ENCODE assay signal across 27 mouse cellular contexts in the genomic region with DNA sequence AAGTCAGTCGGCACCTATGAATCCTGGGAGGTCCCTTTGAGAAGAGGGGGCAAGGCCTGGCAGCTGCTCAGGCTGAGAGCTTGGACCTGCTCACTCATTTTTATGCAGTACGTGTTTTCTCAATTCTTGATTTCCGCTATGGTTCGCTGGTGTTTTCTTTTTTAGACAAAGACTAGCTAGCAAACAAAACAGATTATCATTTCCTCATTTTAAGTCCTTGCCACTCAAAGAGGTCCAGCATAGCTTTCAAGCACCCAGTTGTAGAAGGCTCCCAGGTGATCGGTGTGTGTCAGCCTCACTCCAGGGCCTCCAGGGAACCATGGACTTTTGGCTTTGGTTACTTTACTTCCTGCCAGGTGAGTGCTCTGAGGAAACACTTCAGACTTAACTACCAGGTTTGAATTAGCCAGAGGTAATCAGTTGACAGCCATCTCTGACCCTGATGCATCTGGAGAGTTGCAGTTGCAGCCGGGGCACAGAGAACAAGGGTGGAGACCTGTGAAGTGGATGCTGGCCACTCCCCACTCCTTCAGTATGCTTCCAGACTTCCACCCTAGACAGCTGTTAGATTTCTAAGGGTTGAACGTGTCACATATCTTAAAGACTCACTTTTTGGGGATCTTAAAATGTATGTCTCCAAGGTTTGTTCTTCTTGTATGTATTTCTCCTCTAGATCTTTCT. TPM values are rescaled to one million over a fixed set of nuclear protein-coding genes. Genes with fewer than 3 reads are reported as not detected.
DNase-seq lines count a peak whose midpoint lies in the region; ATAC-seq lines count a peak whose summit lies in the region.
"Had no signal": no experiment of that assay in that cellular context is flagged by ENCODE, and none has a peak within 500 bp of the region (broad histone marks: within the 10 kb centered on the region; RNA-seq: fewer than 3 reads in every experiment).

Gene Fcmr (plus strand): TSS at position 129 of the 681 bp plus-strand sequence.

- ATAC-seq in intestine, embryonic 15.5 days: peak; percentile 60; the same call in 1 of the 2 replicates
- no peak for ATAC-seq in monocyte, adult 5-6 weeks (replicated peaks; ENCODE audit: insufficient number of reproducible peaks, low FRiP score, low TSS enrichment, poor library complexity, severe bottlenecking)
- ATAC-seq in liver, embryonic 12.5 days: no peak

- no peaks in the 10 kb centered on the region for H3K4me1 ChIP-seq in intestine, embryonic 15.5 days (replicated peaks)
- no peaks in the 10 kb centered on the region for H3K4me1 ChIP-seq in liver, embryonic 12.5 days
- H3K4me1 ChIP-seq: embryonic facial prominence, embryonic 13.5 days; forebrain, embryonic 12.5 days; heart, embryonic 15.5 days; lung, embryonic 15.5 days; neural tube, embryonic 15.5 days had no signal

- no peak within 1 kb of the TSS for H3K4me3 ChIP-seq in intestine, embryonic 15.5 days (replicated peaks)
- H3K4me3 ChIP-seq in liver, embryonic 12.5 days: no peak within 1 kb of the TSS
- H3K4me3 ChIP-seq: embryonic facial prominence, embryonic 13.5 days; erythroblast, embryonic 14.5 days; forebrain, embryonic 12.5 days; gastrocnemius, adult 2 months; heart, embryonic 15.5 days; lung, embryonic 15.5 days; neural tube, embryonic 15.5 days had no signal

- no peaks in the 10 kb centered on the region for H3K27me3 ChIP-seq in intestine, embryonic 15.5 days (replicated peaks)
- H3K27me3 ChIP-seq in liver, embryonic 12.5 days (replicated peaks): no peaks in the 10 kb centered on the region
- H3K27me3 ChIP-seq: embryonic facial prominence, embryonic 13.5 days; forebrain, embryonic 12.5 days; heart, embryonic 15.5 days; lung, embryonic 15.5 days; neural tube, embryonic 15.5 days had no signal

- no peaks in the 10 kb centered on the region for H3K36me3 ChIP-seq in intestine, embryonic 15.5 days
- H3K36me3 ChIP-seq in liver, embryonic 12.5 days: no peaks in the 10 kb centered on the region
- H3K36me3 ChIP-seq: embryonic facial prominence, embryonic 13.5 days; forebrain, embryonic 12.5 days; heart, embryonic 15.5 days; lung, embryonic 15.5 days; neural tube, embryonic 15.5 days had no signal

- WGBS in intestine, embryonic 15.5 days: 77% methylated on average over 7 of the region's 7 CpGs
- 62% methylated on average over 7 of the region's 7 CpGs for WGBS in liver, embryonic 12.5 days (ENCODE audit: insufficient replicate concordance)

- no peaks in the 10 kb centered on the region for H3K9me3 ChIP-seq in intestine, embryonic 15.5 days
- H3K9me3 ChIP-seq in liver, embryonic 12.5 days (replicated peaks): no peaks in the 10 kb centered on the region
- H3K9me3 ChIP-seq: embryonic facial prominence, embryonic 13.5 days; forebrain, embryonic 12.5 days; heart, embryonic 15.5 days; lung, embryonic 15.5 days; neural tube, embryonic 15.5 days had no signal

- H3K4me2 ChIP-seq in intestine, embryonic 15.5 days (replicated peaks): no peak within 1 kb of the TSS
- H3K4me2 ChIP-seq in liver, embryonic 12.5 days: no peak within 1 kb of the TSS
- H3K4me2 ChIP-seq: embryonic facial prominence, embryonic 13.5 days; forebrain, embryonic 12.5 days; heart, embryonic 15.5 days; hindbrain, embryonic 14.5 days; liver, embryonic 11.5 days; lung, embryonic 15.5 days; midbrain, embryonic 11.5 days; neural tube, embryonic 15.5 days had no signal

- DNase-seq in spleen, adult 18-20 months: peak; percentile 36 to 46
- no peak for DNase-seq in spleen, adult 12 weeks (ENCODE audit: low spot score)
- DNase-seq in layer of hippocampus, postnatal 25 days (ENCODE audit: extremely low spot score in 1 of 2, low spot score in 1 of 2): no peak
- DNase-seq in T-cell, adult 2 months (ENCODE audit: low spot score): no peak
- DNase-seq: adrenal gland, postnatal 14 days; cerebellum, adult 8-10 months; cerebellum, postnatal 36 days; embryo, embryonic 11 days; gastrocnemius, adult 2 months; heart, postnatal 36 days; kidney, postnatal 10 days; thymus, postnatal 14 days had no signal

- H3K27ac ChIP-seq in intestine, embryonic 15.5 days: no peak within 1 kb of the TSS
- H3K27ac ChIP-seq in liver, embryonic 12.5 days: no peak within 1 kb of the TSS
- H3K27ac ChIP-seq: embryonic facial prominence, embryonic 13.5 days; forebrain, embryonic 12.5 days; gastrocnemius, adult 2 months; heart, embryonic 15.5 days; hindbrain, embryonic 14.5 days; lung, embryonic 15.5 days; neural tube, embryonic 15.5 days; stomach, postnatal 0 days had no signal

- H3K9ac ChIP-seq in intestine, embryonic 15.5 days: no peak within 1 kb of the TSS
- no peak within 1 kb of the TSS for H3K9ac ChIP-seq in liver, embryonic 12.5 days
- H3K9ac ChIP-seq: embryonic facial prominence, embryonic 13.5 days; forebrain, embryonic 12.5 days; heart, embryonic 15.5 days; hindbrain, embryonic 14.5 days; lung, embryonic 15.5 days; neural tube, embryonic 15.5 days had no signal

RNA-seq across cellular contexts. Expression of gene Fcmr, which starts in this region (rescaled TPM):
- polyA plus RNA-seq in intestine, embryonic 15.5 days (2015; fragmentation: Nextera tagmentation; extraction: Ambion mirVana): 2.8 and 5.7 TPM in 2 replicates
- total RNA-seq in monocyte, adult 5-6 weeks (2017): 27.7 to 41.4 TPM (median 29.9 TPM) in 3 replicates
- total RNA-seq in layer of hippocampus, postnatal 25 days (2021): under 1 TPM in 1 of 2 experiments, not detected in 1; 0.68 TPM
- polyA plus RNA-seq in liver, embryonic 12.5 days (2016; fragmentation: Nextera tagmentation; extraction: Ambion mirVana): not detected in 2 replicates
- total RNA-seq: gastrocnemius, adult 2 months; layer of hippocampus, adult 18-20 months; megakaryocyte progenitor cell, adult 5-6 weeks had no signal
- polyA plus RNA-seq: embryonic facial prominence, embryonic 13.5 days; erythroblast, embryonic 14.5 days; forebrain, embryonic 12.5 days; liver, embryonic 11.5 days; lung, embryonic 15.5 days; stomach, postnatal 0 days had no signal

Comparison
In these comparisons a context has a peak if more than half of its experiments do, and no peak if none do; other contexts are left out.
1. RNA of gene Fcmr (total RNA-seq): 27.7 to 41.4 TPM in monocyte, adult 5-6 weeks; 0.68 TPM in layer of hippocampus, postnatal 25 days; every median in the first group is over 10 times any median in the second.
2. DNase-seq: peak in spleen, adult 18-20 months (2 of 2); none in spleen, adult 12 weeks (single experiment), layer of hippocampus, postnatal 25 days (0 of 2) and T-cell, adult 2 months (single experiment).